Mouse (Mus musculus): ENCODE results near the gene Ate1. TPM values are rescaled to one million over a fixed set of nuclear protein-coding genes. Genes with fewer than 3 reads are reported as not detected.
"Not testable (repeated sequence)": the region's sequence is repeated elsewhere in the genome, so short reads cannot be mapped to it uniquely, and the experiment has no call there.

Gene Ate1
- polyA plus RNA-seq, 1 experiment from 2014 or later: 58.5 TPM

DNA sequence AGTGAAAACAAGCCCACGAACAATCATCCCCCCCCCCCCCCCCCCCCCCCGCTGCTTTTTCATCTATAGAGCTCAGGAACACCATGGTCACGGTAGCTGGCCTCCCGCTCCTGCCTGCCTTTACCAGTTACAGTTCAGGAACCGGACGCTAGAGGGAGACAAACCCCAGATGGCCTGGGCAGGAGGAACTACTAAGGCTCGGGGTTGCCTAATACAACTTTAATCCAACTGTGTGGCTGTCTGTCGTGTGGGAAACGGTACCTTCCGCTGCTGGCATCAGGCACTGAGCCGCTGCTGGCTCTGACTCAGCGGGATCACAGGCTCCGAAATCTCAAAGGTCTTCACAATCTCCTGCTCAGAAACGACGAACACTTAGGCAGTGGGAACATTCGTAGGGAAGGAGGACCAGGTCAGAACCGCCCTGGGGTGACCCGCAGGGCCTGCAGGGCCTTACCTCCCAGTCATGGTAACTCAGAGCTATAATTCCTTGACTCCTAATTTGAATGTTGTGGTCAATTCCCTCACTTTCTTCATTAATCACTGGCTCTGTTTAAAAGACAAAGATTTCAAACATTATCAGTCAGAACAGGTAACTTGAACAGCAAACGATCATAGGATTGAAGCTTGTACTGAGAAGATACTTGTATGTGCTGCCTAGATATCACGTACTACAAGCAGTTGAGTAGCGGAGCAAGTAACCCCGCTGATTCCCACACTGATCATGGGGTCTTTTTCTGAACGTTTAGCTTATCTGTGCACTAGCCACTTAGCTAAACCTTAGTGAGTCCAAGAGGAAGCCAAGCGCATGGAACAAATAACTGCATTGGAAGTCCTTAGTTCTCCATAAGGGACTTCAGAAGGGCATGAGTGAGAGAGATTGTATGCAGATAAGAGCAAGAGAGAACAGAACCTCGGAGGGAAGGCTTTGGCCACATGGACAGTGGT, 13.4 kb upstream of the Ate1 start:
- Histone ChIP-seq H3K27me3 (ENCODE audit: insufficient read depth, low read length) (no peaks in the 10 kb centered on the region), H3K36me3 (ENCODE audit: insufficient read depth, low read length) (peaks cover 60% of the 10 kb centered on the region), H3K9me3 (ENCODE audit: low read length) (no peaks in the 10 kb centered on the region), H3K9ac (replicated peaks; ENCODE audit: low read length) (no peak overlapping the region), H3K4me1 (ENCODE audit: insufficient read depth, low read length) (no peaks in the 10 kb centered on the region), H3K4me3 (ENCODE audit: low read length) (no peak overlapping the region), H3K27ac (ENCODE audit: low read length) (no peak overlapping the region), H3K4me2 (replicated peaks; ENCODE audit: low read depth, low read length) (no peak overlapping the region)
- peak; percentile 65 for ATAC-seq (ENCODE audit: low FRiP score, low TSS enrichment)
- 49% methylated on average over 24 of the region's 25 CpGs for WGBS

DNA sequence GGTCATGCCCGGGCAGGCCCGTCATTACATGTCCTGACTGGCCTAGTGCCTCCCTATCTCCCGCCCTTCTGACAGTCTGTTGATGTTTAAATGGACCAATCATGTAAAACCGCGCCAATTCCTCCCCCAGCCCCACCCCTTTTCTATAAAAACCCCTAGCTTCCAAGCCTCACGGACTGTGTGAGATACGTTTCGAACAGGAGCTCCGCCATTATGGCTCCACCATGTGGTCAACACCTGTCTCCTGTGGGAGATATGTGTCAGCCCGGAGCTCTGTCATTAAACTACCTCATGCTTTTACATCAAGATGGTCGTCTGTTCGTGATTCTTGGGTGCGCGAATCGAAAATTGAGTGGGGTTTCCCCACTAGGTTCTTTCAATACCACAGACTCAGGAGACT, 11.0 kb upstream of the Ate1 start:
- H3K4me1 ChIP-seq (ENCODE audit: insufficient read depth, low read length); H3K4me3 ChIP-seq (ENCODE audit: low read length); H3K27ac ChIP-seq (ENCODE audit: low read length); H3K27me3 ChIP-seq (ENCODE audit: insufficient read depth, low read length); ATAC-seq (ENCODE audit: low FRiP score, low TSS enrichment); H3K9me3 ChIP-seq (ENCODE audit: low read length); H3K4me2 ChIP-seq (replicated peaks; ENCODE audit: low read depth, low read length); H3K9ac ChIP-seq (replicated peaks; ENCODE audit: low read length): not testable (repeated sequence)
- H3K36me3 ChIP-seq (ENCODE audit: insufficient read depth, low read length): peaks cover 40% of the 10 kb centered on the region
- 95% methylated on average over 12 of the region's 15 CpGs for WGBS

DNA sequence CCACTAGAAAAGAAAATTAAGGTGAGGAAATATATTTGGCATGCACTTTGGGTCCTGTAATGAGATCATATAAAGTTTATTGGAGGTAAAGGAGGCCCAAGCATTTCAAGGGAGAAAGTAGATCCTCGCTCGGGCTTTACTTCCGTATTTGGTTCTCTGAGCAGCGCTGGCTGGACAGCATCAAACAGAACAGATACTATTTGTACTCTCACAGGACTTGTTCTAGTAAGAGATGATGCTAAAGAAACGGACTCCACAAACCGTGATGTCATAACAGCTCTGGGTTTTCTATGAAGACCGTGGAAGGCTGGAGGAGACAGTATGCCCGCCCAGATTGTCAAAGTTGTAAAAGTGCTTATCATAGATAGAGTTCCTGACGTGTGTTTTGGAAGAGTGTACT, 7.1 kb upstream of the Ate1 start:
- no peak for ATAC-seq (ENCODE audit: low FRiP score, low TSS enrichment)
- Histone ChIP-seq H3K4me1 (ENCODE audit: insufficient read depth, low read length) (no peaks in the 10 kb centered on the region), H3K9me3 (ENCODE audit: low read length) (no peaks in the 10 kb centered on the region), H3K27me3 (ENCODE audit: insufficient read depth, low read length) (no peaks in the 10 kb centered on the region), H3K36me3 (ENCODE audit: insufficient read depth, low read length) (peaks cover 15% of the 10 kb centered on the region), H3K27ac (ENCODE audit: low read length) (no peak overlapping the region), H3K9ac (replicated peaks; ENCODE audit: low read length) (no peak overlapping the region), H3K4me2 (replicated peaks; ENCODE audit: low read depth, low read length) (no peak overlapping the region), H3K4me3 (ENCODE audit: low read length) (no peak overlapping the region)
- 79% methylated on average over 9 of the region's 9 CpGs for WGBS

DNA sequence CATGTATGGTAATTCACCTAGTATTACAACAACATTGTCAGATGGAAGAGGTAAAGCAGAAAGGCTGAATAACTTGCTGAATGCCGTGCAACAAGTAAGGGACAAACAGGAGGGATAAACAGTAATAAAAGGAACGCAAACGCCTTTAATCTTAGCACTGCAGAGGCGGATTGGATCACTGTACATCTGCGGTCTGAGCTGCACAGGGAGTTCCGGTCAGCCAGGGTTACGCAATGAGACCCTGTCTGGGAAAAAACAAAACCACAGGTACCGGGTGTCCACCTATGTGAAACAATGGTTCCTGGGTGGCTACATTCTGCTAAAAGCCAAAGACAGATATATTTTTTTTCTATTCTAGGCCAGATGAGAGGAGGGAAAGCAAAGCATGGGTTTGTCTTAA, 3.3 kb upstream of the Ate1 start:
- Histone ChIP-seq H3K27me3 (ENCODE audit: insufficient read depth, low read length) (no peaks in the 10 kb centered on the region), H3K4me1 (ENCODE audit: insufficient read depth, low read length) (peaks cover 13% of the 10 kb centered on the region), H3K27ac (ENCODE audit: low read length) (no peak overlapping the region), H3K4me3 (ENCODE audit: low read length) (no peak overlapping the region), H3K4me2 (replicated peaks; ENCODE audit: low read depth, low read length) (no peak overlapping the region), H3K36me3 (ENCODE audit: insufficient read depth, low read length) (no peaks in the 10 kb centered on the region), H3K9me3 (ENCODE audit: low read length) (no peaks in the 10 kb centered on the region), H3K9ac (replicated peaks; ENCODE audit: low read length) (no peak overlapping the region)
- 91% methylated on average over 8 of the region's 8 CpGs for WGBS
- no peak for ATAC-seq (ENCODE audit: low FRiP score, low TSS enrichment)

DNA sequence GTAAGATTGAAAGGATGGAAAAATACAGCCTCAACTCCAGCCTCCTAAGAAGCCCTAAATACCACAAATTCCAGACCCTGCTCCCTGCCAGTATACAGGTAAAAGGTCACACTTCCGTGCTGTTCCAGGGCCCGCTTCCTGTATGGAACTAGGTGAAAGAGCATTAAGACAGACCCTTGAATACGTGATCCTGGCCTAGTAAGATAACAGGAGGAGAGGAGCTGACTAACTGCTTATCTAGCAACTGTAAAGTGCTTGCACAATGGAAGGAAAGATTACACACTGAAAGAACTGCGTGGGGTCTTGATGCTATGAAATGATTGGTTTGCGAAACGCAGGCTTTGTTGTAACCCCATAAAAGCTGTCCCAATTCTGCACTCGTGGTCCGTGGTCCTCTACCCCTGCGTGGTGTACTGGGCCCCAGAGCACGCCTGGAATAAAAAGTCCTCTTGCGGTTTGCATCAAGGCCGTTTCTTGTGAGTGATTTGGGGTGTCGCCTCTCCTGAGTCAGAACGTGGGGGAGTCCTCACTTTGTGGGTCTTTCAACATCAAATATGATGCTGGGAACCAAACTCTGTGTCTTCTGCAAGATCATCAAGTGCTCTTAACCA, 748 bp upstream of the Ate1 start:
- Histone ChIP-seq H3K4me2 (replicated peaks; ENCODE audit: low read depth, low read length) (no peak overlapping the region; the same call in 1 of the 2 replicates), H3K4me1 (ENCODE audit: insufficient read depth, low read length) (peaks cover 25% of the 10 kb centered on the region), H3K9ac (replicated peaks; ENCODE audit: low read length) (no peak overlapping the region), H3K27ac (ENCODE audit: low read length) (peak overlapping the region; percentile 99), H3K27me3 (ENCODE audit: insufficient read depth, low read length) (no peaks in the 10 kb centered on the region), H3K36me3 (ENCODE audit: insufficient read depth, low read length) (no peaks in the 10 kb centered on the region), H3K4me3 (ENCODE audit: low read length) (no peak overlapping the region), H3K9me3 (ENCODE audit: low read length) (no peaks in the 10 kb centered on the region)
- no peak for ATAC-seq (ENCODE audit: low FRiP score, low TSS enrichment)
- 80% methylated on average over 14 of the region's 14 CpGs for WGBS

DNA sequence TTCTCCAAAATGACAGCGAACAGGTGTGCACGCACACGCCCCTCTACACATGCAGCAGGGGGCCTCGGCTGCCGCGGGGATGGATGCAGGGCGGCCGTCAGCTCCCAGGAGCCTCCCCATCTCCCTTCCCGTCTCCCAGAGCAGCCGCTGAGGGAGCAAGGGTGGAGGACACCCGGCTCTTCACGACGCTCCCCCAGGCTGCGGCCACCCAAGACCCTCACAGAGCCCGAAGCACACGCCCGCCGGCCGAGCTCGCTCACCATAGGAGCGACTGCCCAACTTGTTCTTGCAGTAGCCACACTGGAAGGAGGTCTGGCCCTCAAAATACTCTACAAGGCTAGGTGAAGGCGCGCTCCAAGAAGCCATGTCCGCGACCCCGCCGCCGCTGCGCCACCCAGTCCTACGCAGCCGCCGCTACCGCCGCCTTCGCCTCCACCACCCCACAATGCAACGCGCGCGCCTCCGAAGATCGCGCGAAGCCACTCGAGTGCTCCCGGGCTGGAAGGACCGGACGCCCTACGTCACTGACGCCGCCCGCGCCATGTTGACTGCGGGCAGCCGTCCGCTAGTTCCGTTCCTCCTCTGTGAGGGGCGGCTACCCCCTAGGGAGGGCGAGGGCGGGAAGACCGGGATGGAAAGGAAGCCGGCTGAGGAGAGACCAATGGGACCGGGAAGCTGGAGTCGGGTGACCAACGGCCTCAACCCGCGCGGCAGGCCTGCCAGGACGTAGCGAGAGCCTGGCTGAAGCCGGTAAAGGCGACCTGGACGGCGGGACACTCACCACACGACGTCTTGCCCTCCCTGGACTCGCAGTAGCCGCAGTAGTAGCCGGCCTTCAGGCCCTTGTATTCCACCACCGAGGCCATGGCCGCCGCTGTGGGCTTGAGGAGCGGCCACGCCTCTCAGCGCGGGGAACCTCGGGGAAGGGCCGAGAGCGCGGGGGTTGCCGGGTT, 797 bp downstream of the Ate1 start:
- under 1% methylated on average over 90 of the region's 90 CpGs for WGBS
- H3K9me3 ChIP-seq (ENCODE audit: low read length): no peaks in the 10 kb centered on the region
- peak; percentile 98 for ATAC-seq (ENCODE audit: low FRiP score, low TSS enrichment)
- H3K4me2 ChIP-seq (replicated peaks; ENCODE audit: low read depth, low read length): peak overlapping the region; percentile 89
- H3K4me3 ChIP-seq (ENCODE audit: low read length): peak overlapping the region; percentile 94
- peaks cover 25% of the 10 kb centered on the region for H3K4me1 ChIP-seq (ENCODE audit: insufficient read depth, low read length)
- H3K27ac ChIP-seq (ENCODE audit: low read length): peak overlapping the region; percentile 99
- no peaks in the 10 kb centered on the region for H3K27me3 ChIP-seq (ENCODE audit: insufficient read depth, low read length)
- peak overlapping the region; percentile 97 for H3K9ac ChIP-seq (replicated peaks; ENCODE audit: low read length)
- 0 out of 2 replicates have a peak, but pooled peaks cover 6% of the 10 kb centered on the region for H3K36me3 ChIP-seq (ENCODE audit: insufficient read depth, low read length)

DNA sequence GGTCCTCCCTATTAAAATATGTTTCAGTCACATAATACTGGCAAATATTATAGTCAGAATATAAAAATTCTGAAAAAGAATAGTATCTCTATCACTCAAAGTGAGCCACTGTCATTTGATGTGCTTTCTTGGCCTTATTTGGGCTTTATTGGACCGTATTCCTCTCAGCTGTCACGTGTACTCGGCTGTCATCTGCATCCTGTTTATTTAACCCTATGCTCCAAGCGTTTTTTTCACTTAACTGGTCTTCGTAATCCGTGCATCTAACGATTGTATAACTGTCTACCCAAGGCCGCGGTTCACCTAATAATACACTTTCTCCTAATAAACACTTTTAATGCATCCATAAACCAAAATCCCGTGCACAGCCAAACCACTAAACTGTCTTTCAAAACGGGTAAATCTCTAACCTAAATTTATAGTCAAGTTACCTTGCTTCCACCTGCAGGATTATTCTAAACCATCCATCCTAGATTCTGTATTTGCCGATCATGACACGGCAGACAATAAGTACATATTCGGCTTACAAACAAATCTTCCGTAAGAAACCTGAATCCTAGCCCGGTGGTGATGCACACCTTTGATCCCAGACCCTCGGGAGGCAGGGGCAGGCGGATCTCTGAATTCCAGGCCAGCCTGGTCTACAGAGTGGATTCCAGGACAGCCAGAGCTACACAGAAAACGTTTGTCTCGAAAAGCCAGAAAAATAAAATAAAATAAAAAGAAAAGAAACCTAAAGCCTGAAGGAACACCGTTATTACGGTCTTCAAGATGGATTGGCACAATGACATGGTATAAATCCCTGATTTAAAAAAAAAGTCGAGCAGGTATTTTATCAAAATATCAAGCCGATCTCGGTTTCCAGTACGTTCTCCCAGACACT, 1.7 kb downstream of the Ate1 start:
- Histone ChIP-seq H3K4me3 (ENCODE audit: low read length) (peak overlapping the region; percentile 94), H3K27ac (ENCODE audit: low read length) (peak overlapping the region; percentile 94), H3K27me3 (ENCODE audit: insufficient read depth, low read length) (no peaks in the 10 kb centered on the region), H3K36me3 (ENCODE audit: insufficient read depth, low read length) (0 out of 2 replicates have a peak, but pooled peaks cover 13% of the 10 kb centered on the region), H3K4me2 (replicated peaks; ENCODE audit: low read depth, low read length) (peak overlapping the region; percentile 89), H3K4me1 (ENCODE audit: insufficient read depth, low read length) (peaks cover 25% of the 10 kb centered on the region), H3K9ac (replicated peaks; ENCODE audit: low read length) (peak overlapping the region; percentile 97), H3K9me3 (ENCODE audit: low read length) (no peaks in the 10 kb centered on the region)
- 22% methylated on average over 26 of the region's 26 CpGs for WGBS
- ATAC-seq (ENCODE audit: low FRiP score, low TSS enrichment): no peak

DNA sequence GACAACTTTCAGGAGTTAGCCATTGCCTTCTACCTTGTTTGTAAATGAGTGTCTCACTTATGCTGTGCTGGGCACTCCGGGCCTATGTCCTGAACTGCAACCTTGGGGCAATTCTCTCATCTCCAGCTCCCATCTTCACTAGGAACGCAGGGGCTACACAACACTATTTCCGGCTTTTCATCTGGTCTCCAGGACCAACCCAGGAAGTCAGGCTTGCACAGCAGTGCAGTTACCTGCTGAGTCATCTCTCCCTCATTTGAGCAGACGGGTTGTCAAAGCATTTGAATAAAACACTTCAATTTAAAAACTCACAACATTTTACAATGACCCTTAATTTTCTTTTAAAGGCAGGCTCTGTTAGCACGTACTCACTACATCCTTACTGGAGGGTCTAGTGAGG, 9.9 kb downstream of the Ate1 start:
- no peak for ATAC-seq (ENCODE audit: low FRiP score, low TSS enrichment)
- Histone ChIP-seq H3K27me3 (ENCODE audit: insufficient read depth, low read length) (no peaks in the 10 kb centered on the region), H3K36me3 (ENCODE audit: insufficient read depth, low read length) (peaks cover 57% of the 10 kb centered on the region), H3K9ac (replicated peaks; ENCODE audit: low read length) (no peak overlapping the region), H3K4me2 (replicated peaks; ENCODE audit: low read depth, low read length) (no peak overlapping the region), H3K4me1 (ENCODE audit: insufficient read depth, low read length) (no peaks in the 10 kb centered on the region), H3K4me3 (ENCODE audit: low read length) (no peak overlapping the region), H3K9me3 (ENCODE audit: low read length) (no peaks in the 10 kb centered on the region), H3K27ac (ENCODE audit: low read length) (no peak overlapping the region)
- 91% methylated on average over 5 of the region's 5 CpGs for WGBS

DNA sequence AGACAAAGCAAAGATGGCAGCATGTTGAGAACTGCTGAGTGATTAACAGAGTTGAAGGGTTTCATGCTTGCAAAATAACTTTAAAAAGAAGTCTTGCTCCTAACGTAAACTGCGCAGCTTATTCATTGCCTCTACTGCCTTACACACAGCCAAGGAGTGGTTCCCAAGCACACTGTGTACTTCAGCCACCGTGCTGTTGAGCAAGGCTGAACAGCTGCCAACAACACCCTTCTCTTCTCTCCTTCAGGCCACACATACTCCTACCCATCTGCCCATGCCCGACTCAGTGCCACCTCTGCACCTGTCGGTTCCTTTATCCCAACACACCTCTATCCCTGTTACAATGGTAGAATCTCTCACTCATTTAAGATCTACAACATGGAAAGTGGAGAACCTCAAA, 17.2 kb downstream of the Ate1 start:
- H3K27me3 ChIP-seq (ENCODE audit: insufficient read depth, low read length): no peaks in the 10 kb centered on the region
- WGBS: 93% methylated on average over 5 of the region's 5 CpGs
- H3K36me3 ChIP-seq (ENCODE audit: insufficient read depth, low read length): peaks cover 42% of the 10 kb centered on the region

More for the DNA sequence above, 17.2 kb downstream of the Ate1 start:
- no peak for ATAC-seq (ENCODE audit: low FRiP score, low TSS enrichment)
- H3K4me3 ChIP-seq (ENCODE audit: low read length): no peak overlapping the region
- H3K4me2 ChIP-seq (replicated peaks; ENCODE audit: low read depth, low read length): no peak overlapping the region
- no peaks in the 10 kb centered on the region for H3K4me1 ChIP-seq (ENCODE audit: insufficient read depth, low read length)
- no peak overlapping the region for H3K9ac ChIP-seq (replicated peaks; ENCODE audit: low read length)
- H3K9me3 ChIP-seq (ENCODE audit: low read length): no peaks in the 10 kb centered on the region
- H3K27ac ChIP-seq (ENCODE audit: low read length): no peak overlapping the region
